Mouse (Mus musculus) small intestine, adult 2 months (tissue): ENCODE measurements around the gene Syne3.

ENCODE experiments used
- CTCF ChIP-seq: fragments of 200-500 bp; IDR thresholded peaks from 2 replicates; pipeline ENCODE4 v1.5.1; 2012; ENCODE audit warnings: low read depth, mild to moderate bottlenecking, control low read depth, inconsistent platforms, low read length, moderate library complexity, mixed read lengths; ENCODE audit not compliant: insufficient replicate concordance, insufficient read length; ENCODE audit errors: extremely low read depth
- POLR2A ChIP-seq: fragments of 200-500 bp; IDR thresholded peaks from 2 replicates; pipeline ENCODE4 v1.6.1; 2012; ENCODE audit warnings: low read depth, mild to moderate bottlenecking, control low read depth, inconsistent platforms, low read length, moderate library complexity

- TF ChIP-seq POLR2A (no peak), CTCF (no peak)
These were observed 7.1 kb downstream of the Syne3 start for GRCm38 (mm10) chr12:105002340-105003132.
